Mouse (Mus musculus) liver, adult (tissue): ENCODE measurements around the gene Cracr2b.

Experiments
- GATA4 ChIP-seq: IDR thresholded peaks from 2 replicates; pipeline ENCODE4 v1.6.1; 2014; ENCODE audit warnings: mild to moderate bottlenecking, low read length; ENCODE audit not compliant: insufficient replicate concordance

Gene Cracr2b

GRCm38 (mm10) chr7:141457236-141457635, 3.7 kb upstream of the Cracr2b start:
- no peak for TF ChIP-seq GATA4

- no peak for TF ChIP-seq GATA4
Measured at GRCm38 (mm10) chr7:141457986-141458660, 2.8 kb upstream of the Cracr2b start.

- TF ChIP-seq GATA4, result no peak
Measured at GRCm38 (mm10) chr7:141458661-141459060, 2.2 kb upstream of the Cracr2b start.

GRCm38 (mm10) chr7:141459301-141459711, 1.6 kb upstream of the Cracr2b start:
- TF ChIP-seq GATA4, result no peak

GRCm38 (mm10) chr7:141460001-141460390, 898 bp upstream of the Cracr2b start:
- TF ChIP-seq GATA4, result no peak

GRCm38 (mm10) chr7:141461521-141462332, 833 bp downstream of the Cracr2b start:
- no peak for TF ChIP-seq GATA4

GRCm38 (mm10) chr7:141462333-141462821, 1.5 kb downstream of the Cracr2b start:
- no peak for TF ChIP-seq GATA4

- TF ChIP-seq GATA4, result no peak
Measured at GRCm38 (mm10) chr7:141463824-141464602, 3.1 kb downstream of the Cracr2b start.

- no peak for TF ChIP-seq GATA4
Measured at GRCm38 (mm10) chr7:141464603-141465201, 3.8 kb downstream of the Cracr2b start.

GRCm38 (mm10) chr7:141465388-141466044, 4.6 kb downstream of the Cracr2b start:
- TF ChIP-seq GATA4, result no peak

- no peak for TF ChIP-seq GATA4
Measured at GRCm38 (mm10) chr7:141466045-141466394, 5.1 kb downstream of the Cracr2b start.

GRCm38 (mm10) chr7:141466607-141467148, 5.8 kb downstream of the Cracr2b start:
- no peak for TF ChIP-seq GATA4

GRCm38 (mm10) chr7:141467230-141468030, 6.5 kb downstream of the Cracr2b start, which contains the start of gene Cd151:
TSS of gene Cd151 (plus strand) at chr7:141467392.
- TF ChIP-seq GATA4, result peak; percentile 4; the same call in 1 of the 2 replicates

- no peak for TF ChIP-seq GATA4
Measured at GRCm38 (mm10) chr7:141468164-141468521, 7.2 kb downstream of the Cracr2b start.
